Mouse (Mus musculus) CD4-positive, CD25-positive, alpha-beta regulatory T cell, adult 4 months (primary cell): ENCODE results near the gene Otop3. TPM values are rescaled to one million over a fixed set of nuclear protein-coding genes. Genes with fewer than 3 reads are reported as not detected.

ENCODE experiments used
- ATAC-seq: one replicate; pipeline ENCODE4 v1.8.0; 2017
- polyA plus RNA-seq, 2 experiments: library from polyadenylated mRNA; unstranded; fragments of 100-300 nt; shearing (Covaris generic); gene quantifications; one replicate each; pipeline ENCODE4 v1.2.1; 2017

Gene Otop3
- polyA plus RNA-seq, 2 experiments from 2014 or later, result not detected

DNA sequence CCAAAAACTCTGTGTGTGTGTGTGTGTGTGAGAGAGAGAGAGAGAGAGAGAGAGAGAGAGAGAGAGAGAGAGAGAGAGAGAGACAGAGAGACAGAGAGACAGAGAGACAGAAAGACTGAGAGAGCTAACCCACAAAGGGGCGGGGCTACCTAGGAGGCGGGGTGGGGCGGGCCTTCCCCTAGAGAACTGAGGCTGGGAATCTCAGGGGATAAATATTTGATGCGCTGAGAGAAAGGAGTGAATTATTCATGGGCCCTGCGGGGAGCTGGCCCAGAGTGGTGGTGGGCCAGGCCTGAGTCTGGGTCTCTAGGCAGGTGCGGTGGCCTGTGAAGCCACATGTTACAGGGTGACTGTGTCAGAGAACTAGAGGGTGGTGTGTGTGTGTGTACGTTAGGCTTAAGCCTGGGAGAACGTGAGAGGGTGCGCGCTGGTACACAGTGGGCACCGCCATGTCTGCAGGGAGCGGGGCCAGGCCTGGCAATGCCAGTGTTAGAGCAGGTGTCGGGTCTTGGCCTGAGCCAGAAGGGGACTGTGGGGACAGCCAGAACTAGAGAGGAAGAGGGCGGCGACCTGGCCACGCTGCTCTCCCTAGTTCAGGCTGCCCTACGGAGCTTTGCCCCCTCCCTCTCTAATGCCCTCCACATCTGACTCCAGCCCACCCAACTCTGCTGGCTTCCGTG, 14.7 kb upstream of the Otop3 start:
- no peak for ATAC-seq

- ATAC-seq, result peak; percentile 62
Observed at GRCm38 (mm10) chr11:115321906-115322693, 12.4 kb upstream of the Otop3 start, which contains the start of gene Ush1g. Gene Ush1g, minus strand, starts transcription at chr11:115322041.

DNA sequence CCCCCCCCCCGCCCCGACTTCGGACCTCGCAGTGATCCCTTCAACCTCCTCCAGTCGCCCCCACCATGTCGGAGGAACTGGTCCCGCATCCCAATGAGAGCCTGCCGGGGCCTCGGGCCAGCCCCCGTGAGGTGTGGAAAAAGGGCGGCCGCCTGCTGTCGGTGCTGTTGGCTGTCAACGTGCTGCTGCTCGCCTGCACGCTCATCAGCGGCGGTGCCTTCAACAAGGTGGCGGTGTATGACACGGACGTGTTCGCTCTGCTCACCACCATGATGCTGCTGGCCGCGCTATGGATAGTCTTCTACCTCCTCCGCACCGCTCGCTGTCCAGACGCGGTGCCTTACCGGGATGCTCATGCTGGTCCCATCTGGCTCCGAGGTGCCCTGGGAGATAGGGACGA, 11.2 kb upstream of the Otop3 start:
- ATAC-seq, result no peak

- no peak for ATAC-seq
Observed at GRCm38 (mm10) chr11:115326730-115327129, 7.8 kb upstream of the Otop3 start.

GRCm38 (mm10) chr11:115329339-115329738, 5.2 kb upstream of the Otop3 start:
- ATAC-seq, result no peak

DNA sequence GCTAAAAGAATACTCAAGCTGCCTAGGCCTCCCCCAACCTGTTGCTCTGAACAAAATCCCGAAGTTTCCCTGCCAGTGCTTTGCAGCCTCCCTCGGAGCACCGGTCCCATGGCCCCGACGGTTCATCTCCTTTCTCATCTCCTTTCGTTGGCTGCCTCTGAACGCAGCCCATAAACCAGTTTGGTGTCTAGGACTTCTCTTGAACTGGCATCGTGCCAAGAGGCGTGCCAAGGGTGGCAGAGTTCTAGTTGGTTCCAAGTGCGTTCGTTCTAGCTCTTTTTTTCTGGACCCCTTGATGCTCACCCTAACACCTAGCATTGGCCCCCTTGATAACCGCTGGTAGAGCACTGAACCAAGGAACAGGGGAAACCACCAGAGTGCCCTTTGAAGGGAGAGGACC, 692 bp downstream of the Otop3 start:
- no peak for ATAC-seq

DNA sequence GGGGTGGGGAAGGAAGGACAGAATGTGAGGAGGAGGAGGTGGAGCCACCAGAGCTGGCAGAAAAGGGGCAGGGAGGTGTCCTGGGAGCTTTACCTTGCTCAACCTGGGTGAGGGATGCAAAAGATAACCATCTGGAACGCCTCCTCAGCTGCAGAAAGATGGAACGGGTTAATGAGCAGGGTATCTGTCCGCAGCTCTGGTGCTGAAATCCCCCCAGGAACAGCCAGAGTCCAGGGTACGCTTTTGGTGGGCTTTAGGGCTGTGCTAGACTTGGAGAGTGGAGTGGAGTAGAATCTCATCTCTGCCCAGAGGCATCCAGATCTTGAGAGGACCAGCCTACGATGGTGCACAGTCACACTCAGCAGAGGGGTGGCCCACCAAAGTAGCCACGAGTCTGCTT, 1.6 kb downstream of the Otop3 start:
- ATAC-seq, result no peak

DNA sequence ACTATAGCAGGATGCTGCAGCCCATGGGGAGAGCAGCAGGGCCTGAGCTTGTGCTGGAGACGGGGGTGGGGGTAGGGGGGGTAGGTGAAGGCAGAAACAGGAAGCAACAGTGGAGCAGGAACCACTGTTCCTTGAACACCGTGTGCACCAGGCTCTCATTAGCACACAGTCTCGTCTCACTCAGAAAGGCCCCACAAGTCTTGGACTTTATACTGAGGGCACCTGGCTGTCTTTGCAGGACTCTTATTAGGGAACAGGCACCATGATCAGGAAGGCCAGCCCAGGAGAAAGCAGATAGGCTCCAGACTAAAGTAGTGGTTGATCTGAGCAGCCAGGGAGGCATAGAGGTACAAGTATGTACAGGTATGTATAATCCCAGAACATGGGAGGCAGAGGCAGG, 2.8 kb downstream of the Otop3 start:
- no peak for ATAC-seq

DNA sequence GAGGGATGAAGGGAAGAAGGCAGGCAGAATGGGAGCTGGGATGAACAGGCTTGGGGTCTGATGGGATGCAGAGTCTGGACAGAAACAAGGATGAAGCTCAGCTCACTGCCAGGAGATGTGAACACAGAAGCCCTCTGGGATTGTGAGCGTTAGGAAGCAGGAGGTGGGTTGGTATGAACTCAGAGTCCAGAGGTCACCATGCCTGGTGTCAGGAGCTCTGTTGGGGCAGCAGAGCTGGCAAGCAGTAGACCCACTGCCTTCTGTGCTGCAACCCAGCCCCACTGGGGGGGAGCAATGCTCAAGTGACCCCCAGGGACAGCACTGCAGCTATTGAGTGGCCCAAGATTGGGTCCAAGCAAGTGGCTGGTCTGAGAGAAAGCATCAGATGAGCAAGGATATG, 3.3 kb downstream of the Otop3 start:
- no peak for ATAC-seq

DNA sequence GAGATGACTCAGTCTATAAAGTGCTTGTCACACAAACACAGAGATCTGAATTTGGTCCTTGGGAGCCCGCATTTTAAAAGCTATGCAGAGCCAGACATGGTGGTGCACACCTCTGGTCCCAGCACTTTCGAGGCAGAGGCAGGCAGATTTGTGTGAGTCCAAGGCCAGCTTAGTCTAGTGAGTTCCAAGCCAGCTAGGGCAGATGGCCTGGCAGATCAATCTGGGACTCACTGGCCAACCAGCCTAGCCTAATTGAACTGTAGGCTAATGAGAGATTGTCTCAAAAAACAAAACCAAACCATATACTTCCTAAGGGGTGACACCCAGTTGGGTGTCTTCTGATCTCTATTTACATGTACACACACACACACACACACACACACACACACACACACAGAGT, 6.7 kb downstream of the Otop3 start:
- no peak for ATAC-seq

DNA sequence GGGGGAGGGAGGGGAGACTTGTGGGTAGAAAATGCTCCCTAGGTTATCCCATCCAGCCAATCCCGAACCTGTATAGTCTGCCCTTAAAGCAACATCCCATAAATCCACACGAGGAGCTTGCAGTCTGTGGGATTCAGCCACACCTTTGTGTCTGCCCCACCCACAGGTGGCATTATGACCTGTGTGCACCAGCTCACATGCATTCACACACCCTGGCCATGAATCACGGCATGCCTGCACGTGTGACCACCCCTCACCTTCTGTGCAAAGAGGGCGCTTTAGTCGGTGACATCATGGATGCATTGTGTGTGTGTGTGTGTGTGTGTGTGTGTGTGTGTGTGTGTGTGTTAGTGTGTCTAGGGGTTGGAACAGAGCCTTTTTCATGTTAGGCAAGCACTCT, 7.3 kb downstream of the Otop3 start:
- ATAC-seq, result no peak

DNA sequence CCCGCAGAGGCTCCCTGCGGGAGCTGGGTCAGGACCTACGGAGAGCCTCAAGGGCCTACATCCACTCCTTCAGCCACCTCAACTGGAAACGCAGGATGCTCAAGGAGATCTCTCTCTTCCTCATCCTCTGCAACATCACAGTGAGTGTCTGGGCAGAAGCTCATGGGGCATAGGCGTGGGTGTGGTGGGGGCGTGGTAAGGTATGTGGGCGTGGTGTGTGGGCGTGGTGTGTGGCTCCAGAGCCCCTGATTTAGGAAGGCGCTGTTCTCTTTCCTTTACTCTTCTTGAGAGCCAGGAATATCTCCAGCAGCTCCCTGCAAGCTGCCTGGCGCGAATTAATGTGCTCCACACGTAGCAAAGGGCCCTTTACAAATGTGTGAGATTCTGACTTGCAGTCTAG, 10.4 kb downstream of the Otop3 start:
- no peak for ATAC-seq

GRCm38 (mm10) chr11:115345515-115345914, 11.0 kb downstream of the Otop3 start:
- no peak for ATAC-seq

GRCm38 (mm10) chr11:115348681-115349248, 14.2 kb downstream of the Otop3 start:
- no peak for ATAC-seq

GRCm38 (mm10) chr11:115349976-115350375, 15.4 kb downstream of the Otop3 start:
- ATAC-seq, result no peak

DNA sequence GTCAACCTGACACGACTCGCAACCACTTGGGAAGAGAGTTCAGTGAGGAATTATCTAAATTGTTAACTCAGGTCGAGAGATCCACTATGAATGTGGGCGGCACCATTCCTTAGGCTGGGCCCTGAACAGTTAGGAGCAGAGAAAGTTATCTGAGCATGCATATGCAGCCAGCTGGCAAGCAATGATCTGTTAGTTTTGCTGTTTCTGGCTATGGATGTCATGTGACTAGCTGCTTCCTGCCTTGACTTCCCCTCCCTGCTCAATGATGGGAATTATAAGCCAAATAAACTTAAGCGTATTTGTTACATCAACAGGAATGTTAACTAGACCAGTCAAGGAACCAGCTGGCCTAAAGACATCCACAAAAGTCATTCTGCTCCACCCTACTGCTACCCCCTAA, 18.8 kb downstream of the Otop3 start:
- no peak for ATAC-seq

DNA sequence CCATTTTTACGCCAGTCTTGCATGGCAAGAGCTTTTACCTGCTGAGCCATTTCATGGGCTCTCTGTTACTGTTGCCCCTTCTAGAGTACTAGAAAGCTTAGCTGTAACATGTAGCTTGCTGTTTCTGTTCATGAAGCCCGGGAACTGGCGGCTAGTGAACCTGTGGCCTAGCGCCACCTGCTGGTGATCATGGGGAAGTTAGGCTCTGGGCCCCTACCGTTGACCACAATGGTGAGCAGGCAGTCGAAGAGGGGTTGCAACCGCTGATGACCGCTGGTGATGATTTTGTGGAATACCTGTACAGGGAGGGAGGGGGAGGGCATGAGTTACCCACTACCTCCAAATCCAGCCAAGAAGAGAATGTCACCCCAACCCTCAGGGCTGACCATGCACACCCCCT, 19.7 kb downstream of the Otop3 start:
- peak; percentile 62 for ATAC-seq

DNA sequence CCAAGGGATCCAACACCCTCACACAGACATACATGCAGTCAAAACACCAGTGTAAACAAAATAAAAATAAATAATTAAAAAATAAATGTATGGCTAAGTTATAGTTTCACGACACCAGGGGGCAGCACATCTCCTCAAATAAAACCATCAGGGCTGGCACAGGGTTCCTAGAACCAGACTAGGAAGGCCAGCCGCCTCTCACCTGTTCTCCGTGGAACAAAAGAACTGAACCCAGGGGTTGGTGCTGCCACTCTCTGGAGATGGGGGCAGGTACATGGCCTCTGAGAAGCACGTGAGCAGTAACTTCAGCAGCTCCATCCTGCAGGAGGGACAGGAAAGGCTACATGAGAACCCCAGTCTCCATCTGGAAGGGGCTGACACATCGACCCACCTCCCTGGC, 23.9 kb downstream of the Otop3 start:
- peak; percentile 57 for ATAC-seq

- ATAC-seq, result no peak
Observed at GRCm38 (mm10) chr11:115359293-115359692, 24.8 kb downstream of the Otop3 start.

DNA sequence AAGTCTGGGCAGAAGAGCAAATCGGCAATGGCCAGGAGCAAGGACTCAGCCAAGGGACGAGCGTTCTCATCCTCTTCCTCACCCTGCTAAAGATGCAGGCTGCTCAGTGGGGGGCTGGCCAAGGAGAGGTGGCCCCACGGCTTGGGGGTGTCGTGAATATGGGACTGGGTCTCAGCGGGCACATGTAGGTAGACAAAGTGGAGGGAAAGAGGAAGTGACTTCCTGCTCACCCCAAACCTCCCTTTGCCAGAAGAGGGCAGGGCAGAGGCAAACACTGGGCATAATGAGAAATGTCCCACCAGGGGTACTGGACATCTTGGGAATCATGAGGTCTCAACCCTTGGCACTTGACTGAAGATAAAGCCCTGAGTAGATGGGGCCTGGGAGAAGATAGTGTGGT, 25.2 kb downstream of the Otop3 start:
- ATAC-seq, result no peak

- no peak for ATAC-seq
Observed at GRCm38 (mm10) chr11:115364136-115364535, 29.6 kb downstream of the Otop3 start.

GRCm38 (mm10) chr11:115366039-115366705, 31.6 kb downstream of the Otop3 start:
- ATAC-seq, result no peak

DNA sequence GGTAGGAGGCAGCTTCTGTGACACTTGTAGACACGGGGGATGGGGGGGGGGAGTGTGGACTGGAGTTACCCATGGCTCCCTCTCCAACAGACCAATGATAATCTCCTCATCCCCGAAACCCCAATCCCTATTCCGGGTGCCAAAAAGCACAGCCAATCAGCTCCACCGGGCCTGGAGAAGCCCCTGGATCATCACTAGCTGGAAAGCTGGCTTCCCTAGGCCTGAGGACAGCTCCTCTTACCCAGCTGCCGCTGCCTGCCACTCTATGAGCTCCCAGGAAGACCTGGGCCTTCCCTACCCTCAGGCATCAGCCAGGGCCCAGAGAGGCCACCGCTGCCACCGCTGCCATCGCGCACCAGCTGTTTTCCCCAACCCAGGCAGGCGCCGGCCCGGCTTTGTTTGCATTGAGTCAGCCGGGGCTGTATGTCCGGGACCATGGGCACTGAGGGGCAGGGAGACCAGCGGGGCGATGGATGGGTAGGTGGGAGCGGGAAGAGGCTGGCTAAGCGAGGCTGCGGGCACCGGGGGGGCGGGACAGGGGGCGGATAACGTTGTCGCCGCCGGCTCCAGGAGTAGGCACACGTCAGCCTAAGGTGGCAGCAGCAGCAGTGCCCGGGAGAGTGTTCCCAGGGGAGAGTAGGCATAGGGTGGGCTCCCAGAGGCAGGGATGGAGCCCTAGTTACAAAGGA, 32.3 kb downstream of the Otop3 start:
- no peak for ATAC-seq
